31 mouse cellular contexts compared by ENCODE assay signal in genomic region chr17:12634814-12635213, GRCm38 (mm10). TPM values are rescaled to one million over a fixed set of nuclear protein-coding genes. Genes with fewer than 3 reads are reported as not detected.
DNase-seq lines count a peak whose midpoint lies in the region; ATAC-seq and TF ChIP-seq lines count a peak whose summit lies in the region.
"Had no signal": no experiment of that assay in that cellular context is flagged by ENCODE, and none has a peak within 500 bp of the region (broad histone marks: within the 10 kb centered on the region; RNA-seq: fewer than 3 reads in every experiment).

No protein-coding gene starts in this region.

- 0 out of 2 replicates have a peak, but pooled peaks cover 3% of the 10 kb centered on the region for H3K9me3 ChIP-seq in kidney, postnatal 0 days (replicated peaks; ENCODE audit: low read length)
- no peaks in the 10 kb centered on the region for H3K9me3 ChIP-seq in kidney, embryonic 14.5 days (ENCODE audit: control insufficient read depth, low read length)
- H3K9me3 ChIP-seq in lung, embryonic 16.5 days (ENCODE audit: control insufficient read depth, low read length): peaks cover 2% of the 10 kb centered on the region; the same call in 1 of the 2 replicates
- H3K9me3 ChIP-seq: embryonic facial prominence, embryonic 15.5 days; forebrain, embryonic 10.5 days; forebrain, embryonic 12.5 days had no signal

- no peak overlapping the region for H3K4me3 ChIP-seq in kidney, postnatal 0 days (replicated peaks; ENCODE audit: low read depth, low read length)
- no peak overlapping the region for H3K4me3 ChIP-seq in kidney, embryonic 14.5 days (ENCODE audit: low read length)
- no peak overlapping the region for H3K4me3 ChIP-seq in lung, embryonic 16.5 days (ENCODE audit: low read length)
- H3K4me3 ChIP-seq: embryonic facial prominence, embryonic 13.5 days; embryonic facial prominence, embryonic 15.5 days; erythroblast, embryonic 14.5 days; forebrain, embryonic 10.5 days; forebrain, embryonic 12.5 days had no signal

- ATAC-seq in kidney, postnatal 0 days (replicated peaks; ENCODE audit: low FRiP score, low read depth): no peak
- ATAC-seq in kidney, embryonic 14.5 days (ENCODE audit: low FRiP score, low TSS enrichment): no peak
- ATAC-seq in lung, embryonic 16.5 days (ENCODE audit: low read depth): no peak
- ATAC-seq: CD4-positive, CD25-positive, alpha-beta regulatory T cell, adult 4 months; forebrain, embryonic 14.5 days; forebrain, embryonic 16.5 days had no signal

- TF ChIP-seq CTCF in kidney, postnatal 0 days (IDR thresholded peaks at IDR 0.05; ENCODE audit: low read depth): no peak

- H3K27ac ChIP-seq in kidney, postnatal 0 days: no peak overlapping the region
- H3K27ac ChIP-seq in kidney, embryonic 14.5 days (ENCODE audit: low read depth, low read length): no peak overlapping the region
- H3K27ac ChIP-seq in lung, embryonic 16.5 days (ENCODE audit: low read length): peak overlapping the region; percentile 38; the same call in 1 of the 2 replicates
- H3K27ac ChIP-seq: embryonic facial prominence, embryonic 13.5 days; embryonic facial prominence, embryonic 15.5 days; forebrain, embryonic 10.5 days; forebrain, embryonic 12.5 days had no signal

- DNase-seq in kidney, postnatal 0 days (ENCODE audit: low spot score): peak; percentile 45
- no peak for DNase-seq in lung, postnatal 14 days
- peak; percentile 20 for DNase-seq in 3T3-L1 (ENCODE audit: low read depth, low spot score)
- DNase-seq in NIH3T3 (ENCODE audit: low read depth): peak; percentile 20
- no peak for DNase-seq in layer of hippocampus, postnatal 14 days (ENCODE audit: low spot score in 2 of 2)
- DNase-seq: adrenal gland, adult 2 months; adrenal gland, postnatal 10 days; adrenal gland, postnatal 25 days; B cell, adult 2 months; cerebellum, adult 11 months; cerebellum, adult 18-20 months; cerebellum, adult 8-10 months; cerebellum, adult 9-11 months; cerebellum, postnatal 14 days; cerebellum, postnatal 36 days; embryo, embryonic 11 days had no signal

- no peaks in the 10 kb centered on the region for H3K27me3 ChIP-seq in kidney, postnatal 0 days (ENCODE audit: insufficient read depth, low read length)
- no peaks in the 10 kb centered on the region for H3K27me3 ChIP-seq in kidney, embryonic 14.5 days (ENCODE audit: control insufficient read depth, insufficient read depth, low read length)
- H3K27me3 ChIP-seq in lung, embryonic 16.5 days (ENCODE audit: control insufficient read depth, insufficient read depth, low read depth, low read length): no peaks in the 10 kb centered on the region
- H3K27me3 ChIP-seq: embryonic facial prominence, embryonic 13.5 days; embryonic facial prominence, embryonic 15.5 days had no signal

- 0 out of 2 replicates have a peak, but pooled peaks cover 4% of the 10 kb centered on the region for H3K4me1 ChIP-seq in kidney, postnatal 0 days (replicated peaks; ENCODE audit: insufficient read depth, low read length)
- 0 out of 2 replicates have a peak, but pooled peaks cover 4% of the 10 kb centered on the region for H3K4me1 ChIP-seq in kidney, embryonic 14.5 days (ENCODE audit: control insufficient read depth, insufficient read depth, low read length)
- peaks cover 20% of the 10 kb centered on the region for H3K4me1 ChIP-seq in lung, embryonic 16.5 days (replicated peaks; ENCODE audit: control insufficient read depth, insufficient read depth, low read length)
- H3K4me1 ChIP-seq: embryonic facial prominence, embryonic 15.5 days had no signal

- H3K4me2 ChIP-seq in kidney, postnatal 0 days (ENCODE audit: low read length): no peak overlapping the region
- H3K4me2 ChIP-seq in kidney, embryonic 14.5 days (replicated peaks; ENCODE audit: low read depth, low read length): no peak overlapping the region
- H3K4me2 ChIP-seq in lung, embryonic 16.5 days (ENCODE audit: low read depth, low read length): no peak overlapping the region
- H3K4me2 ChIP-seq: embryonic facial prominence, embryonic 13.5 days; embryonic facial prominence, embryonic 15.5 days; forebrain, embryonic 12.5 days had no signal

- no peaks in the 10 kb centered on the region for H3K36me3 ChIP-seq in kidney, postnatal 0 days (ENCODE audit: insufficient read depth, low read length)
- H3K36me3 ChIP-seq in kidney, embryonic 14.5 days (ENCODE audit: control insufficient read depth, insufficient read depth, low read length): no peaks in the 10 kb centered on the region
- no peaks in the 10 kb centered on the region for H3K36me3 ChIP-seq in lung, embryonic 16.5 days (ENCODE audit: control insufficient read depth, insufficient read depth, low read length)
- H3K36me3 ChIP-seq: embryonic facial prominence, embryonic 13.5 days; embryonic facial prominence, embryonic 15.5 days; forebrain, embryonic 10.5 days; forebrain, embryonic 12.5 days; G1E had no signal

- H3K9ac ChIP-seq in kidney, postnatal 0 days (ENCODE audit: low read depth, low read length): no peak overlapping the region
- no peak overlapping the region for H3K9ac ChIP-seq in kidney, embryonic 14.5 days (ENCODE audit: low read depth, low read length)
- no peak overlapping the region for H3K9ac ChIP-seq in lung, embryonic 16.5 days (ENCODE audit: low read length)
- H3K9ac ChIP-seq: embryonic facial prominence, embryonic 13.5 days; embryonic facial prominence, embryonic 15.5 days; forebrain, embryonic 12.5 days had no signal

- 35% methylated on average over 4 of the region's 4 CpGs for WGBS in kidney, postnatal 0 days
- 40% methylated on average over 4 of the region's 4 CpGs for WGBS in kidney, embryonic 14.5 days
- WGBS in lung, embryonic 16.5 days: 37% methylated on average over 4 of the region's 4 CpGs

RNA-seq across cellular contexts. Expression of gene Slc22a1, which starts 40.8 kb away (rescaled TPM):
- polyA plus RNA-seq in kidney, postnatal 0 days (2015; fragmentation: Nextera tagmentation; extraction: Ambion mirVana): 57.4 and 70.3 TPM in 2 replicates
- 0.63 and 1.2 TPM in 2 replicates for polyA plus RNA-seq in kidney, embryonic 14.5 days (2014; fragmentation: Nextera tagmentation; extraction: Ambion mirVana)
- polyA plus RNA-seq in lung, embryonic 16.5 days (2015; fragmentation: Nextera tagmentation; extraction: Ambion mirVana): 9.1 and 12.7 TPM in 2 replicates
- total RNA-seq in layer of hippocampus, postnatal 14 days (2021): not detected
- total RNA-seq: adrenal gland, postnatal 25 days; common myeloid progenitor, adult 5-6 weeks; G1E had no signal
- polyA plus RNA-seq: brain, embryonic 14.5 days; CD4-positive, CD25-positive, alpha-beta regulatory T cell, adult 4 months; embryonic facial prominence, embryonic 11.5 days; erythroblast, embryonic 14.5 days; forebrain, embryonic 10.5 days; forebrain, embryonic 14.5 days; forebrain, embryonic 16.5 days had no signal

RNA-seq across cellular contexts. Expression of gene Slc22a2, which starts 50.9 kb away (rescaled TPM):
- 55.6 and 65.6 TPM in 2 replicates for polyA plus RNA-seq in kidney, postnatal 0 days (2015; fragmentation: Nextera tagmentation; extraction: Ambion mirVana)
- 0.23 and 1.8 TPM in 2 replicates for polyA plus RNA-seq in kidney, embryonic 14.5 days (2014; fragmentation: Nextera tagmentation; extraction: Ambion mirVana)
- polyA plus RNA-seq in lung, embryonic 16.5 days (2015; fragmentation: Nextera tagmentation; extraction: Ambion mirVana): not detected in 2 replicates
- total RNA-seq in layer of hippocampus, postnatal 14 days (2021): under 1 TPM; 0.38 to 0.48 TPM
- total RNA-seq: adrenal gland, adult 2 months; CH12.LX; common myeloid progenitor, adult 5-6 weeks; G1E had no signal
- polyA plus RNA-seq: embryonic facial prominence, embryonic 11.5 days; embryonic facial prominence, embryonic 13.5 days; erythroblast, embryonic 14.5 days; forebrain, embryonic 10.5 days; forebrain, embryonic 12.5 days; G1E had no signal

Comparison
In these comparisons a context has a peak if more than half of its experiments do, and no peak if none do; other contexts are left out.
1. RNA of gene Slc22a2, which starts 50.9 kb away (polyA plus RNA-seq): 55.6 to 65.6 TPM in kidney, postnatal 0 days; 0.23 to 1.8 TPM in kidney, embryonic 14.5 days and not detected in lung, embryonic 16.5 days; every median in the first group is over 10 times any median in the second.
2. DNase-seq: peak in kidney, postnatal 0 days (single experiment), 3T3-L1 (single experiment) and NIH3T3 (single experiment); none in lung, postnatal 14 days (single experiment) and layer of hippocampus, postnatal 14 days (0 of 2).